26 mouse cellular contexts compared by ENCODE assay signal in the genomic region with DNA sequence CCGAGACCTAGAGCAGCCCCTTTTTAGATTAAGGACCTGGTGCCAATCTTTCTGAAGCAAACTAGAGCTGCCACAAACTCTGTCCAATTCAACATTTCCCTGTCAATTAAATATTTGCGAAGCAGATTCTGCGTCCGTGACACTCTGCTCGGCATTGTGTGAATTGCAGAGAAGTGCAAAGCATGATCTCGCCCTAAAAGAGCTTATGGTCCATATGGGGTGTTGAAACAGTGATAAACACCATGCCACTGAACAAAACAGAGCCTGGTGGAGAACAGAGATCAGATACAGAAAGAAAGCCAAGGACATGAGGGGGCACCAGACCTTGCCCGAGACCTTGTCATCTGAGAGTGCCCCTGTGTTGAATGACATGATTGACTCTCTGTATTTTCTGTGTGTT.
DNase-seq lines count a peak whose midpoint lies in the region; ATAC-seq and TF ChIP-seq lines count a peak whose summit lies in the region.
"Had no signal": no experiment of that assay in that cellular context is flagged by ENCODE, and none has a peak within 500 bp of the region (broad histone marks: within the 10 kb centered on the region; RNA-seq: fewer than 3 reads in every experiment).

No protein-coding gene starts in this region.

- no peak overlapping the region for H3K4me2 ChIP-seq in forebrain, embryonic 14.5 days (ENCODE audit: low read length)
- H3K4me2 ChIP-seq in forebrain, embryonic 15.5 days (replicated peaks): no peak overlapping the region
- H3K4me2 ChIP-seq in forebrain, postnatal 0 days (ENCODE audit: low read depth): no peak overlapping the region
- H3K4me2 ChIP-seq in forebrain, embryonic 12.5 days: no peak overlapping the region
- H3K4me2 ChIP-seq in heart, embryonic 12.5 days: no peak overlapping the region
- H3K4me2 ChIP-seq: embryonic facial prominence, embryonic 13.5 days; embryonic facial prominence, embryonic 15.5 days had no signal

- ATAC-seq in forebrain, embryonic 14.5 days: no peak
- no peak for ATAC-seq in forebrain, embryonic 15.5 days (replicated peaks)
- peak; percentile 60 for ATAC-seq in forebrain, postnatal 0 days
- no peak for ATAC-seq in forebrain, embryonic 12.5 days (ENCODE audit: low FRiP score)
- ATAC-seq in heart, embryonic 12.5 days (ENCODE audit: insufficient number of reproducible peaks, low FRiP score): no peak
- ATAC-seq: activated CD4-positive, CD25-positive, alpha-beta regulatory T cell, adult 4 months; CD4-positive, CD25-positive, alpha-beta regulatory T cell, adult 4 months; Patski had no signal

- no peak overlapping the region for H3K27ac ChIP-seq in forebrain, embryonic 14.5 days (ENCODE audit: low read depth, low read length)
- no peak overlapping the region for H3K27ac ChIP-seq in forebrain, embryonic 15.5 days (replicated peaks)
- H3K27ac ChIP-seq in forebrain, postnatal 0 days (ENCODE audit: low read depth, low read length): no peak overlapping the region
- H3K27ac ChIP-seq in forebrain, embryonic 12.5 days: no peak overlapping the region
- no peak overlapping the region for H3K27ac ChIP-seq in heart, embryonic 10.5 days
- H3K27ac ChIP-seq in heart, embryonic 12.5 days (ENCODE audit: poor library complexity, severe bottlenecking): no peak overlapping the region
- H3K27ac ChIP-seq: embryonic facial prominence, embryonic 13.5 days had no signal

- H3K4me3 ChIP-seq in forebrain, embryonic 14.5 days (ENCODE audit: low read depth, low read length): no peak overlapping the region
- H3K4me3 ChIP-seq in forebrain, embryonic 15.5 days: no peak overlapping the region
- no peak overlapping the region for H3K4me3 ChIP-seq in forebrain, postnatal 0 days (ENCODE audit: low read depth, low read length)
- no peak overlapping the region for H3K4me3 ChIP-seq in forebrain, embryonic 12.5 days (replicated peaks)
- H3K4me3 ChIP-seq in heart, embryonic 10.5 days: no peak overlapping the region
- H3K4me3 ChIP-seq in heart, embryonic 12.5 days: no peak overlapping the region
- H3K4me3 ChIP-seq: embryonic facial prominence, embryonic 13.5 days; embryonic facial prominence, embryonic 15.5 days; erythroblast, embryonic 14.5 days; forebrain, embryonic 10.5 days had no signal

- no peaks in the 10 kb centered on the region for H3K36me3 ChIP-seq in forebrain, embryonic 14.5 days (ENCODE audit: control insufficient read depth, insufficient read depth, low read length)
- H3K36me3 ChIP-seq in forebrain, embryonic 15.5 days: no peaks in the 10 kb centered on the region
- H3K36me3 ChIP-seq in forebrain, postnatal 0 days (ENCODE audit: insufficient read depth): no peaks in the 10 kb centered on the region
- H3K36me3 ChIP-seq in forebrain, embryonic 12.5 days (replicated peaks): no peaks in the 10 kb centered on the region
- no peaks in the 10 kb centered on the region for H3K36me3 ChIP-seq in heart, embryonic 10.5 days
- no peaks in the 10 kb centered on the region for H3K36me3 ChIP-seq in heart, embryonic 12.5 days
- H3K36me3 ChIP-seq: embryonic facial prominence, embryonic 13.5 days; embryonic facial prominence, embryonic 15.5 days; forebrain, embryonic 10.5 days; G1E had no signal

- 68% methylated on average over 7 of the region's 7 CpGs for WGBS in forebrain, embryonic 14.5 days
- 57% methylated on average over 7 of the region's 7 CpGs for WGBS in forebrain, embryonic 15.5 days
- 49% methylated on average over 7 of the region's 7 CpGs for WGBS in forebrain, postnatal 0 days
- 78% methylated on average over 7 of the region's 7 CpGs for WGBS in forebrain, embryonic 12.5 days
- WGBS in heart, embryonic 10.5 days: 65% methylated on average over 7 of the region's 7 CpGs
- 57% methylated on average over 7 of the region's 7 CpGs for WGBS in heart, embryonic 12.5 days

- peaks cover 30% of the 10 kb centered on the region for H3K4me1 ChIP-seq in forebrain, embryonic 14.5 days (ENCODE audit: control insufficient read depth, insufficient read depth, low read length)
- H3K4me1 ChIP-seq in forebrain, embryonic 15.5 days: peaks cover 58% of the 10 kb centered on the region
- H3K4me1 ChIP-seq in forebrain, postnatal 0 days (ENCODE audit: insufficient read depth): peaks cover 14% of the 10 kb centered on the region
- peaks cover 29% of the 10 kb centered on the region for H3K4me1 ChIP-seq in forebrain, embryonic 12.5 days
- peaks cover 61% of the 10 kb centered on the region for H3K4me1 ChIP-seq in heart, embryonic 10.5 days
- H3K4me1 ChIP-seq in heart, embryonic 12.5 days (replicated peaks): peaks cover 55% of the 10 kb centered on the region

- no peaks in the 10 kb centered on the region for H3K27me3 ChIP-seq in forebrain, embryonic 14.5 days (replicated peaks; ENCODE audit: control insufficient read depth, insufficient read depth, low read length)
- H3K27me3 ChIP-seq in forebrain, embryonic 15.5 days: no peaks in the 10 kb centered on the region
- no peaks in the 10 kb centered on the region for H3K27me3 ChIP-seq in forebrain, postnatal 0 days (ENCODE audit: insufficient read depth, low read length)
- peaks cover 10% of the 10 kb centered on the region for H3K27me3 ChIP-seq in forebrain, embryonic 12.5 days
- peaks cover 26% of the 10 kb centered on the region for H3K27me3 ChIP-seq in heart, embryonic 10.5 days (ENCODE audit: insufficient read depth, poor library complexity, severe bottlenecking)
- H3K27me3 ChIP-seq in heart, embryonic 12.5 days (replicated peaks): peaks cover 29% of the 10 kb centered on the region
- H3K27me3 ChIP-seq: CH12.LX; embryonic facial prominence, embryonic 15.5 days; Patski had no signal

- H3K9me3 ChIP-seq in forebrain, embryonic 14.5 days (replicated peaks; ENCODE audit: control insufficient read depth, low read length): no peaks in the 10 kb centered on the region
- no peaks in the 10 kb centered on the region for H3K9me3 ChIP-seq in forebrain, embryonic 15.5 days
- H3K9me3 ChIP-seq in forebrain, postnatal 0 days (ENCODE audit: low read length): no peaks in the 10 kb centered on the region
- H3K9me3 ChIP-seq in forebrain, embryonic 12.5 days: no peaks in the 10 kb centered on the region
- no peaks in the 10 kb centered on the region for H3K9me3 ChIP-seq in heart, embryonic 10.5 days
- no peaks in the 10 kb centered on the region for H3K9me3 ChIP-seq in heart, embryonic 12.5 days (replicated peaks)
- H3K9me3 ChIP-seq: embryonic facial prominence, embryonic 13.5 days; embryonic facial prominence, embryonic 15.5 days; forebrain, embryonic 10.5 days; G1E had no signal

- peak; percentile 45 for DNase-seq in forebrain, embryonic 14.5 days (ENCODE audit: low spot score)
- no peak for DNase-seq in forebrain, postnatal 0 days
- DNase-seq in heart, embryonic 10.5 days (ENCODE audit: low spot score): peak; percentile 58
- DNase-seq in brain, embryonic 14.5 days (ENCODE audit: low read depth): peak; percentile 67
- DNase-seq: adrenal gland, adult 8-10 months; adrenal gland, postnatal 14 days; adrenal gland, postnatal 36 days; cerebellum, adult 11 months; cerebellum, adult 18-20 months; cerebellum, adult 8-10 months; cerebellum, adult 9-11 months; cerebellum, postnatal 14 days; cerebellum, postnatal 36 days; embryo, embryonic 11 days had no signal

- no peak for TF ChIP-seq POLR2A in brain, embryonic 14.5 days (IDR thresholded peaks at IDR 0.05; ENCODE audit: borderline replicate concordance, extremely low read depth, insufficient read depth, insufficient read length, poor library complexity, severe bottlenecking)

- no peak for TF ChIP-seq CTCF in forebrain, postnatal 0 days (IDR thresholded peaks at IDR 0.05; ENCODE audit: low read depth)
- TF ChIP-seq CTCF in brain, embryonic 14.5 days (IDR thresholded peaks at IDR 0.05; ENCODE audit: borderline replicate concordance, extremely low read depth, insufficient read depth, insufficient read length): no peak

- H3K9ac ChIP-seq in forebrain, embryonic 14.5 days (ENCODE audit: low read length): no peak overlapping the region
- H3K9ac ChIP-seq in forebrain, embryonic 15.5 days (replicated peaks): no peak overlapping the region
- no peak overlapping the region for H3K9ac ChIP-seq in forebrain, postnatal 0 days
- no peak overlapping the region for H3K9ac ChIP-seq in forebrain, embryonic 12.5 days
- no peak overlapping the region for H3K9ac ChIP-seq in heart, embryonic 12.5 days
- H3K9ac ChIP-seq: embryonic facial prominence, embryonic 13.5 days; embryonic facial prominence, embryonic 15.5 days had no signal
